Mouse (Mus musculus): ENCODE measurements around the gene Hal.

- TF ChIP-seq CTCF (IDR thresholded peaks at IDR 0.05; ENCODE audit: low read depth) (peak; percentile 46), EP300 (IDR thresholded peaks at IDR 0.05; ENCODE audit: low read depth) (no peak)
Observed at GRCm38 (mm10) chr10:93485055-93485691, 3.4 kb upstream of the Hal start.

Measured in heart, postnatal 0 days (tissue).